Mouse (Mus musculus) embryo, embryonic 11.5 days (tissue): ENCODE measurements around the gene Chchd1.

ENCODE experiments used
- DNase-seq: peaks from one replicate; pipeline ENCODE4 v3.0.0-alpha.2; 2012; ENCODE audit warnings: low read depth, low spot score

Gene Chchd1

GRCm38 (mm10) chr14:20702741-20703381, at the start of gene Chchd1:
Chchd1 (plus strand) TSS chr14:20703006.
- peak; percentile 85 for DNase-seq

- no peak for DNase-seq
Measured at GRCm38 (mm10) chr14:20654690-20655421, 48.0 kb upstream of the Chchd1 start.

GRCm38 (mm10) chr14:20655731-20656130, 47.1 kb upstream of the Chchd1 start:
- DNase-seq, result no peak

GRCm38 (mm10) chr14:20656361-20656760, 46.4 kb upstream of the Chchd1 start, which contains the start of gene Myoz1:
Myoz1 (minus strand) TSS chr14:20656540.
- DNase-seq, result no peak

- DNase-seq, result no peak
Measured at GRCm38 (mm10) chr14:20658326-20658725, 44.5 kb upstream of the Chchd1 start.

- DNase-seq, result no peak
Measured at GRCm38 (mm10) chr14:20658902-20659301, 43.9 kb upstream of the Chchd1 start.

GRCm38 (mm10) chr14:20659687-20660086, 43.1 kb upstream of the Chchd1 start:
- no peak for DNase-seq

GRCm38 (mm10) chr14:20660827-20661660, 41.8 kb upstream of the Chchd1 start:
- DNase-seq, result peak; percentile 96

GRCm38 (mm10) chr14:20661661-20662331, 41.0 kb upstream of the Chchd1 start:
- no peak for DNase-seq

- no peak for DNase-seq
Measured at GRCm38 (mm10) chr14:20662740-20663139, 40.1 kb upstream of the Chchd1 start.

- DNase-seq, result no peak
Measured at GRCm38 (mm10) chr14:20663601-20664000, 39.2 kb upstream of the Chchd1 start.

- no peak for DNase-seq
Measured at GRCm38 (mm10) chr14:20664436-20664835, 38.4 kb upstream of the Chchd1 start.

- DNase-seq, result no peak
Measured at GRCm38 (mm10) chr14:20667469-20667868, 35.3 kb upstream of the Chchd1 start.

GRCm38 (mm10) chr14:20668154-20668810, 34.5 kb upstream of the Chchd1 start, which contains the start of gene Synpo2l:
Synpo2l (minus strand) TSS chr14:20668354.
- no peak for DNase-seq

- DNase-seq, result peak; percentile 24
Measured at GRCm38 (mm10) chr14:20672990-20673389, 29.8 kb upstream of the Chchd1 start.

GRCm38 (mm10) chr14:20673735-20674063, 29.1 kb upstream of the Chchd1 start:
- DNase-seq, result no peak

GRCm38 (mm10) chr14:20674064-20674833, 28.6 kb upstream of the Chchd1 start, which contains the start of gene Sec24c:
Sec24c (plus strand) TSS chr14:20674308.
- DNase-seq, result peak; percentile 99

GRCm38 (mm10) chr14:20677906-20678305, 24.9 kb upstream of the Chchd1 start:
- DNase-seq, result no peak

- DNase-seq, result no peak
Measured at GRCm38 (mm10) chr14:20681742-20682141, 21.1 kb upstream of the Chchd1 start.

GRCm38 (mm10) chr14:20682498-20682897, 20.3 kb upstream of the Chchd1 start:
- no peak for DNase-seq
